Mouse (Mus musculus) urinary bladder, postnatal 4 days (tissue): ENCODE data around the gene Slc6a1.
"Not testable (repeated sequence)": the region's sequence is repeated elsewhere in the genome, so short reads cannot be mapped to it uniquely, and the experiment has no call there.

Experiments
- DNase-seq, 2 experiments: peaks; one replicate each; pipeline ENCODE4 v3.0.0; 2021 to 2022; ENCODE audit warnings: low spot score in 2 of 2

Slc6a1 gene

DNA sequence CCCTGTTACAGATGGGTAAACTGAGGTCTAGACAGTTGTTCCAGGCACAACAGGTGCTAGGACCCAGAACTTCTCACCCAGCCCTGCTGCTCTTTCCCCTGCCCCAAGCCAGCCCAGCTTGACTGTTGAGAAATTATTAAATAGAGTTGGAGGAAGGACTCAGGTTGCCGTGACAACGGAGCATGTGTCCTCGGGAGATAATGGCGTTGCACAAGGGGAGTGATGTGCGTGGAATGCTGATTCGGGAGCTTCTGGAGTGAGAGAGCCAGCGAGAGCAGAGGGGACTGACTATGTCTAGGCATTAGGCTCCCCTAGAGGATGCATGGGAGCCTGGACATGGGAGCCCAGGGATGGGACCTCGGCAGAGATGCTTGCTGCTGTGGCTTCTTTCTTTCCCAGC, 7.7 kb downstream of the Slc6a1 start:
- DNase-seq: no peak

DNA sequence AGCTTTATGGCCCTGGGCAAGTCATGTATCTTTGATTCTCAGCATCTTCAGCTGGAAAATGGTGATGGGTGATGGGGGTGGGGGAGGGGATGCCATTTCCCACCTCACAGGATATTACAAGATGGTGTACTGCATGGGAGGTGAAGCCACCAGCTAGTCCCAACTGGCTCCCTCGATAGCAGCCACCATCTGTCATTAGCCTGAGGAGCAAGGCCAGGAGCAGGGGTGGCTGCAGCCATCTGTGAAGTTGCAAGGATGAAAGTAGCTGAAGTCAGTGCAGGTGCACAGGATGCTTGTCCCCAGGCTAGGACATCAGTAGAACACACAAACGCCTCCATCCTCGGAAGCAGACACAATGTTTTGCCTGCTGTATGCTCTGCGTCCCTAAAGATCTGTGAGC, 8.5 kb downstream of the Slc6a1 start:
- no peak for DNase-seq

DNA sequence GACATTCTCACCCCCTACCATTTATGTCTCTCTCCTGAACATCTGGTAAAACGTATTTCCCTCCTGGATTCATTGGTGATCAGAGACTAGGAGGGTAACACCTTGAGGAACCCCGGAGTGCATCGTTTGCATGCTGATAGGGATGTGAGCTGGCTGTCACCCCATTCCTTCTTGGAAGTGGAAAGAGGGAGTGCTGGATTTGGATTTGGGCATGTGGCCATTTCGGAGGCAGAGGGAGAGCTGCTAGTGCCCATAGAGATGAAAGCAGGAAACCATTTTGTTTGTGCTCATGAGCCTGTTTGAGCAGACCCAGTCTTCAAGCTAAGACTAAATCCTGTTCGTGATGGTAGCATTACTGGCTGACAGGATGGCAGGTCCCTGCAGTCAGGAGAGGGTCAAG, 9.0 kb downstream of the Slc6a1 start:
- DNase-seq: no peak

DNA sequence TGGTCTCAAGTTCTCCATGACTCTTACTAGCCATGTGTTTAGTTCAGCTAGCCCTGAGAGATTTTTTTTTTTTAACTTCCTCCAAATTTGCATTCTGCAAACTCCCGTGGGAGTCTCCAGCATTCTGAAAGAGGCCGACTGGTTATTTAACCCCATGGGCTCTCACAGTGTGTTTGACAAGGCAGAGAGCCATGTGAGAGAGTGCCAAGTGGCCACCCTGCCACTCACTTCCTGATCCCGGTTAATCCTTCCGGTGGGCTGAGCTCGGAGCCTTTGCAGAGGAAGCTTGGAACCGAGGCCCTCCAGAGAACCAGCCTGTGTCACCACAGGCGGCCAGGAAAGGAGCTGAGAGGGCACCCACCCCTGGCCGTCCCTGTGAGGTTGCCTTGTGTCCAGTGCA, 11.1 kb downstream of the Slc6a1 start:
- DNase-seq: no peak

DNA sequence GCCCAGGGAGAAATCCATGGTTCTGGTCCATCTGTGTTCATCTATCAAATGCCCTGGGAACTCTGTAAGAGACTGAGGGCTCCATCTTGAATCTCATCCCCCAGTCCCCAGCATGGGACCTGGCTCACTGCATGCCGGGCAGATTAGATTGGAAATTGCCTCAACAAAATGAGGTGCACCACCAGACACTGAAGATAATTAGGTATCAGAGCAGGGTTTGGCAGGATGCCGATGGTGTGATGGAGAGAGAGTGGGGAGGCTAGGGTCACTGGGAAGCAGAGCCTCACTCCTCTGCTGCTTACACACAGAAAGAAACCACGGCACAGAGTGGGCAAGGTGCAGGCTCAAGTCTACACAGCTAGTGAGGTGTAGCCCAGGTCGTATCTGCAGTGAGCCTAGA, 12.7 kb downstream of the Slc6a1 start:
- DNase-seq: no peak

DNA sequence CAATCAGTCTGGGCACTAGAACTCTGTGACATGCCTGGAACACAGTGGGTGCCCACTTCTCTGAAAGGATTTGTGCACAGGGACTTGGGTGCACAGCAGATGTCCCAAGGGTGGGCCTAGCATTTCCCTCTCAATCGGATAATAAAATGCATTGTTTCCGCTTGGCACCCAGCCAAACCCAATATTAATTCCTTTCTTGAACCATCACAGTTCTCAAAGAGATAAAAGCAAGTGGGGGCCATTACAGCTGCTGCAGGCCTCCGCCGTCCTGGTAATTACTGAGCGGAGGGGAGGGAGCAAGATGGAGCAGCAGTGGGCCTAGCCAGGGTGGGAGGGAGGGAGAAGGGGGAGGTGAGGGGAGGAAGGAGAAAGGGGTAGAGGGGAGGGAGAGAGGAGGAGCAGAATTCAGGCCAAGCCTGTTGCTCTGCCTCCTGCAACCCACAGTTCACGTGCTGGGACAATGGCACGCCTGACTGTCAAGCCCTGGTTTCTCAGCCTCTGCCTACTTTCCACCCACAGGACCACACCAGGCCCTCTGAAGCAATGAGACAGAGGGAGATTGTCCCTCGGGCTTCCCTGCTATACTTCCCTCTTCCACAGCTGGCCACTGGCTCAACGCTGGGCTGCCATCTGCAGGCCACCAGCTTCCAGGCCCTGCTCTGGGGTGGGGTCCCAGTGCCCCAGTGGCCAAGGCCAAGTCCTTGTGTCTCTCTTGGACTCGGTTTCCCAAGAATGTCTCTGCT, 15.0 kb downstream of the Slc6a1 start:
- no peak for DNase-seq

DNA sequence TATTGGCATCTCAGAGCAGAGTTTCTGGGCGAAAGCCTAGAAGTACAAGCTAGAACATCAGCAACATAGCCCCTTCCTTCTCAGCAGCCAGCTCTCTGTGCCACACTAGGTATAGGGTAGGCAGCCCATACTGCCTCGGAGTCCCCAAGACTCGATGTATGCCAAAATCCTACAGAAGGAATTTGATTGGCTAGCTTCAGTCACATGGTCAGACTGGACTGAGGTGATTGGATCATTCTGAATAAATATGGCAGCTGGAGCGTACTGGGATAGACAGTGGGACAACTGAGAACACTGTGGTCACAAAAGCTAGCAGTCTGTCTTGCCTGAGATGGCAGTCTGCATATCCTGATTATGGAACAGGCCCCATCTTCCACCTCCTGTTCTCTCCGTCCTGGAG, 17.3 kb downstream of the Slc6a1 start:
- no peak for DNase-seq

DNA sequence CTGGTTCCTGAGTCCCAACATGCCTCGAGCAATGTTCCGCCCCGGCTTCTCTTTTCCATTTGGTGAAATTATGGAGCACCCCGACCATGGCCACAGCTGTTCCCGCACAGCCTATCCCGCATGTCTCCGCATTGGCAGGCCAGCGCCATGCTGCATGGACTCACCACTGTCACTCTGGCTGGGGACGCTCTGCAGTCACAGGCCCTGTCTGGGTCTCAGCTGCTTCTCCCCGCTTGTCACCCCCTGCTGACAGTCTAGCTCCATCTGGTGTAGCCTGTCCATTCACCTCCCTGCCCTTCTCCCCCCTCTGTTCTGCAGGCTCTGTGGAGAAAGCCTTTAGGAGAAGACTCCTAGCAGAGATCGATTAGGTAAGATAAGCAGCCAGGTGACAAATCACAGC, 18.3 kb downstream of the Slc6a1 start:
- DNase-seq: no peak

DNA sequence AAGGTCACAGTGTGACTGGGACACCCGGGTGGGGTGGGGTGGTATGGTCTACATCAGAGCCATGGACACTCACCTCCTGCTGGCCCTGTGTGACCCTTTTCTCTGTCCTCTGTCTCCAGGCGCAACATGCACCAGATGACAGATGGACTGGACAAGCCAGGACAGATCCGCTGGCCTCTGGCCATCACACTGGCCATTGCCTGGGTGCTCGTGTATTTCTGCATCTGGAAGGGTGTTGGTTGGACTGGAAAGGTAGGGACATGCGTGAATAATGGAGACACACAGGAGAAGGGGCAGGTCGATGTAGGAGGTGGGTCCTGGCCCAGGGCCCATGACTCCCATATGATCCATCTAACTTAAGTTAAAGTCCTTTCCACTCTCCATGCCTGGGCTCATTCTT, 22.2 kb downstream of the Slc6a1 start:
- DNase-seq: no peak

DNA sequence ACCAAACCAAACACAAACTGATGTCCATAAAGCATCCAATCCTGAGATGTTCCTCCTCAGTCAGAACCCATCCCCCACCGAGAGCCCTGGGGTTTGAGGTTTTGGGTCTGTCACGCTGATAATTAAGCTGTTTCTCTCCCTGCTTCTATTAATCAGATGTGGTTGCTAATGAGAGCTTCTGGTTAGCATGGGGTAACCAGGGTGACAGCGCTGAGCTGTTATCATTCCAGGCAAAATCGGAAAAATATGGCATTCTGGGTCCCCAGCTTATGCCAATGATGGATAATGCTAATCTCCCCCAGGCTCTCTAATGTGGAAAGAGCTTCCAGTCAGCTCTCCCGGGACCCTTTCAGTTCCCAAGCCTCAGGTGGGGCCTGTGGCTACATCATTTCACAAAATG, 38.1 kb downstream of the Slc6a1 start:
- no peak for DNase-seq

DNA sequence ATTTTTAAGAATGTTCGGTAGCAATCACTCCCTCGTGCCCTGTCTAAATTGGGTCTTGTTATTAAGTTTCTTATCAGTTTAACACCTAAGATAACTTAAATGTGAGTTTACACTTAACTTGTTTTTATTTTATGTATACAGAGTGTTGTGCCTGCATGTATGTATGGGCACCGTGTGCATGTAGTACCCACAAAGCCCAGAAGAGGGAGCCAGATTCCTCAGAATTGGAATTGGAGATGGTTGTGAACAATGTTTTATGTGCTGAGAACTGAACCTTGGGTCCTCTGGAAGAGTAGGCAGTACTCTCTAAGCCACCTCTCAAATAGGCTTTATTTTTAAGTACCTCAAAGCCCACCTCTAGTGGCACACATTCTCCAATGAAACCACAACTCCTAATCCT, 38.7 kb downstream of the Slc6a1 start:
- DNase-seq: no peak

DNA sequence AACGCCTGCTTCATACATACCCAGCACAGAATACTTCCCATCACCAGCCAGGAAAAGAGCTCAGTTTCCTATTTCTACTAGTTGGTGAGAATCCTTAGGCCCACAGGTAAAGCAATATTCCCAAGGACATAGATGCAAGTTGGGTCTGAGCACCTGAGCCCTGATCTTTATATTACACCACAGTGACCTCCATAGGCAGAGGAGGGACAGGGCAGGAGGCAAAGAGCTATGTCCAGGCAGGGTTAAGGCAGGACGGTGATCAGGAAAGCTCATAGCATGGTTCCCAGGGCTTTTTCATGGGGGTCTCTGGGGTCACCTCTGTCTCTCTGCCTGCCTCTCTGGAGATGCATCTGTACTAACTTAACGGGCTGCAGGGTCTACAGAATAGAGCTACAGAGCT, 40.5 kb downstream of the Slc6a1 start:
- DNase-seq: no peak

DNA sequence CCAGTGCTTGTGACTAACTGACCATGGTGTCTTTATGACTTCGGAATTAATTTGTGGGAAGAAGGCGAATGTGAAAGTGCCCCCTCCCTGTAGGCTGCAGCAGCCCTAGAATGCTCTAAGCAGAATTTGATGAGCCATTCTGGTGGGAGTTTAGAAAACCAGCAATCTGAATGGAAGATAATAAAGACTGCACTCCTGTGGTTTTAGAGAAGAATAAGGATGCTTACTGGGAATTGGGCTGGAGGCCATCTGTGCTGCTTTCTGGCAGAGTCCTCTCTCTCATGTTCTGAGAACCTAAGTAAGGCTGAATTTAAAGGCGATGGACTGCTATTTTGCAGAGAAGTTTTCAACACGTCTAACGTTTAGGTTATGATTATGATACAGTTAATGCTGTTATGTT, 42.4 kb downstream of the Slc6a1 start:
- DNase-seq: no peak

DNA sequence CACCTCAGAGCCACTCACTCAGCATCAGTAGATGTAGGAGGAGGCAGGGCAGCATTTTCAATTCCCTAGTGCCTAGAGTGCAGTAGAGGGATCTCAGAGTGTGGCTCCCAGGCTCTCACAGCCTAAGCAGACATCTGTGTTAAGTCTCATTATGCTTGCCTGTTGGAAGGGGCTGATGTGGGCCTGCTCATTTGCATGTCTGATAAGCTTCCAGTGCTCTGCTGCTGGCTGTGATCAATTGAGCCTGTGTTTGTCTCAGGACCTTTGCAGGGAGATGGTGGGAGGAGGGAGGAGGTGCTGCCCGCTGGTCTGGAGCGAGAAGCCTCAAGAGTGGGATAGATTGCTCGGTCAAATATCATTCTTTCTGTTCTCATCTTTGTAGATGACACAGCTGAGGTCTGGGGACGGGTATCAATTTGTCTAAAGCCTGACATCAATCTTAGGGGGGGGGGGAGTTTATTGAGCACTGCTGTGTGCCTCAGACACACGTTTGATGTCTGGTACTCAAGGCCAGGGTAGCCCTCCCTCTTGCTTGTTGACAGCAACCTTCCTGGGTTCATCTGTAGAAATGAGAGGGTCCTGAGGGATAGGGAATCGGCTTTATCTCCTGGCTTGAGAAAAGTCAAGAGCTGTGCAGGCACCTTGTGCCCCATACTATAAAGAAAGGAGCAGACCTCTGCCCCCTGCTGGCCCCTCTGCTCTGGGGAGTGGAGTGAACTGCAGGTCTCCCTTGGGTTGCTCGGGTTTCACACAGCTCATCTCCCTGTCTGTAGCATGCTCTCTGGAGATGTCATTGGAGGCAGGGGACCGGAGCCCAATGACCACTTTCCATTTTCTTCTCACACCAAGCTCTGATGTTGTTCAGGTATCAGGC, 47.4 kb downstream of the Slc6a1 start:
- DNase-seq: no peak

DNA sequence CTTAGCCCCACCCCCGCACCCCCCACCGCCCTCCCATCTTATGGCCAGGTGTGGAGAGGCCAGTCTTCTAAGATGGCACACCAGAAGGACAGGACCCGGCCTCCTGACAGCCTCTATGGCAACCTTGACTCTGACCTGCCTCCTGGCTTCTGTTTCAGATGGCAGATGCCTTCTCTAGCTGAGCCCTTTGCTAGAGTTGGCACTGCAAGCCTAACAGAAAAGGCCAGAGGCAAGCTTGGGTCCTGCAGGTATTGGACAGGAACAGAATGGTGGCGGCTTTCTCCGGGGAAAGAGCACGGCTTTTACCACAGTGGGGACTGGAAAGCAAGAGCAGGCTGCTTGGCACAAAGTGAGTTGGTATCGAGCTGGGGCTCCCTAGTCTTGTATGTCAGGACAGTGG, 49.5 kb downstream of the Slc6a1 start:
- no peak for DNase-seq

DNA sequence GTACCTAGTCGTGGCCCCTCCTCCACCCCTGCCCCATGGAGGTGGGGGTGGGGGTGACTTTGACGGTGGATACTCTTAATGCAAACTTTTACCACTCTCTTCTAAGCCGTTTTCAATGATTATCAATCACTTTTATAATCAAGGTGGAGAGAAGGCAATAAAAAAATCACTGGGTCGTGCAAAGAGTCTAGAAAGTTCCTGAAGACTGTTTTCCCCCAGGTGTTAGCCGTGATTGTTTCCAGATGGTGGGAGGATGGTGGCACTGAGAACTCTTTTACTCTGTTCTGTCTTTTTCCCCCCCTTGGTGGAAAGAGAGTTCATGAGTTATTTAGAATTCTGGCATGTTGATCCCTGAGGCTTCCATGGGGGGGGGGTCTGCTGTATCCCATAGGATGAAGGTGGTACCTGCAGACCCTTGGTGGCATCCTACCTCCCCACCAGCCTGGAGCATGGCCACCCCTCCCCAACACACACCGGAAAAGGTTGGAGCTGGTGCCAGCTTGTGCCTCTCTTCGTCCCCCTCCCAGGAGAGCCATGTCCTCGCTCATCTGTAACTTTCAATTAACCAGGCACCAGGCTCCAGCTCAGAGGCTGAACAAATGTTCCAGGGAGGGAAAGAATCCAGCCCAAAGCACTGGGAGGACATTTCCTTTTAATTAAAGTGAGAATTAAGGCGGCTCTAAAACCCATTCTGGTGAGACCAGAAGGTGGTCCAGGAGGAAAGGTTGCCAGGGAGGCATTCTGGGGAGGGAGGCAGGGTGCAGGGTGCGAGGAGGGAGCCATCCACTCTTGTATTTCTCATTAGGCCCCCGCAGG, 53.9 kb downstream of the Slc6a1 start:
- no peak for DNase-seq

DNA sequence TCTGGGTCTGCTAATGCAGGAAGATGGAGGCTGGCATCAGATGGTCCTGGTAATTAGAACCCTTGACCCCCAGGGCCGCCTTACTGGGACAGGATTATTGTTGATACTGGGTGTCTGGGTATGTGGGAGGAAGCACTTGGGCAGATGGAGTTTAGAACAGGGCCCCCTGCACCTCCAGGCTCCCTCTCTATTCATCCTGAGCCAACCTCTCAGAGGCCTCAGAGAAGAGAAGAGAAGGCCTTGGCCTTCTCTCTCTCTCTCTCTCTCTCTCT, 54.4 kb downstream of the Slc6a1 start:
- no peak for DNase-seq

DNA sequence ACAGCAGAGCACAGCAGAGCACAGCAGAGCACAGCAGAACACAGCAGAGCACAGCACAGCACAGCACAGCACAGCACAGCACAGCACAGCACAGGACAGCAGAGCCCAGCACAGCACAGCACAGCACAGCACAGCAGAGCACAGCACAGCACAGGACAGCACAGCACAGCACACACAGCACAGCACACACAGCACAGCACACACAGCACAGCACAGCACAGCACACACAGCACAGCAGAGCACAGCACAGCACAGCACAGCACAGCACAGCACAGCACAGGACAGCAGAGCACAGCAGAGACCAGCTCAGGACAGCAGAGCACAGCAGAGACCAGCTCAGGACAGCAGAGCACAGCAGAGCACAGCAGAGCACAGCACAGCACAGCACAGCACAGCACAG, 58.9 kb downstream of the Slc6a1 start:
- DNase-seq: not testable (repeated sequence)

DNA sequence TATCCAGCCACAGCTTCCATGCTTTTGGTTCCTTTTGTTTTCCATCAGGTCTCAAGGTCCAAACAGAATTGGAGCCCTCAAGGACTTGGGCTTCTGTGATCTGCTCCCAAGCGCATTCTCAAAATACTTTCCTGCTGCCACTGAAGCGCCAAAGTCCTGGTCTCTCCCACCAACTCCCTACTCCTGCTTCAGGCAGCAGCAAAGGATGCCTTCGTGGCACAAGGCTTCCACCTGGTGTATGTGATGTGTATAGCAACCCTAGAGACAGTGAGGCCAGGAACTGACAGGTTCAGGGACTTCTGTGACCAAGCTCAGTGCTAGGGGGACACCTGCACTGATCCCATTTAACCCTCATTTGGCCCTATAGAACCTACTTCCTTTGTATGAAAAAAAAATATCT, 61.3 kb downstream of the Slc6a1 start:
- DNase-seq: no peak

DNA sequence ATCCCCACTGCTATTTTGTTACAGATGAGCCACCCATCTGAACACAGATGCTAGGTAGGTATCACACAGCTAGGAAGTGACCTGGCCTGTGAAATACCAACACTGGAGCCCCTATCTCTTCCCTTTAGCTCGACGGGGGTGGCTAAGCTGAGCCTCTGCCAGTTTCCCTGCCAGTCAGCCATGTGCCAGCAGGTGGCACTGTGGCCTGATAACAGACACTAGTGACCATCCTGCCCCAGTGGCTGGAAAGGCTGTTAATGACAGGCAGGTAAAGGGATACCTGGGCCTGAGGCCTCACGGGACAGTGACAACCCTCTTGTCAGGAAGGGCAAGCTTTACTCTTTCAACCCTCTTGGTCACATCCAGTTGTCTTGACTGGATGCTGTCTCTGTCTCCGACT, 62.7 kb downstream of the Slc6a1 start:
- peak; percentile 29 to 63 for DNase-seq

DNA sequence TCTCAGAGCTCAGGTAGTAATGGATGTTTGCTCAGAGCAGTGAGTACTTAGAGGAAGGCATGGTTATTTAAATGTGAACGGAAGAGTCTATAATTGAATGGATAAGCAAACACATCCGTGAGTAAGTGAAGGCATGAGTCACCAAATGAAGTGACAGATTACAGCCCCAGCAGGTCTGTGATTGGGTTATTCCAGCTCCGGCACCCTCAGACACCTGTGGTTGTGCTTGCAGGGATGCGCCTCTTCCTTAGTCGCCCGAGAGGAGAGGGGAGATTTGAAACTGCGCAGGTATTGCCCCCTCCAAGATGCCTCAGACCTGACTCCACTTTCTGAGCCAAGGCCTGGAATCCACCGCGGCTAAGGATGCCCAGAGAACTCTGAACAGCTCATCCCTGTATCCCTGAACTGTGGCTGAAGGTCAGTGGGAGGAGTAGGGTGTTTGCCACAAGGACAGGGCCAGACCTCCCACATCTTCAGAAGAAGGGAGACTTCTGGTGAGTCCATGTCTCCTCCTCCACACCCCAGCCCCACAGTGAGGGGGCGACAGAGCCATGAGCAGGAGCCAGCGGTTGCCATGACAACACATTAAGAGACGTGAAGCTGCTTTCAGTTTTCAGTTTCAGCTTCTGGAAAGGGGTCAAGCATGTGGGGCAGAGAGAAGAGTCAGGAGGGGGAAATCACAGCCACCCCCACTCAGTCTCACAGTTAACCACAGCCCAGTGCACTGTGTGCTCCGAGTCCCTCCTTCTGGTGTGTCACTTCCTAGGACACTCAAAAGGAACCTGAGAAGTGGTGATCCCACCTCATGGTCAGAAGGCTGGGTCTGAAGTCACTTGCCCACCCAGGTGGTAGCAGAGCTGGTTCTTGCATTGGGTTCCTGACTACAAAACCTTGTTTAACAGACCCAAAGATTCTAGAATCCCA, 65.7 kb downstream of the Slc6a1 start:
- DNase-seq: peak in 1 of 2 experiments; percentile 20

DNA sequence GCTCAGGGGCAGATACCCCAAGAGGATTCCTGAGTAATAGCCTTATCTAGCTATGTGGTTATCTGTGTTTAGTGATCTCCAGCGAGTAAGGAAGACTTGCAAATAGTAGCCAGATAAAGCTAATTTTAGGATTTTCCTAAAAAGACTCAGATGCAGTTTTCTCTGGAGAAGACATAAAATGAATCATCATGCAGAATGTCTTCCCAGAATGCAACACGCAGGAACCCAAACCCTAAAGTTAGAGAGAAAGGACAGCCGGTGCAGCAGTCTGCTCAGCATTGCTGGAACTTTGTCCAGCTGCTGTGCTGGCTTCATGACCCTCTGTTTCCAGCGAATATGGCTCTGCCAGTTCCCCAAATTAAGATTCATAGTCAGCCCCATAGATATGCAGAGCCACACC, 72.2 kb downstream of the Slc6a1 start:
- DNase-seq: peak in 1 of 2 experiments; percentile 15
